Mouse (Mus musculus) G1E (cell line): ENCODE results near the gene Ascl1. TPM values are rescaled to one million over a fixed set of nuclear protein-coding genes. Genes with fewer than 3 reads are reported as not detected.

Source experiments
- ATAC-seq: 2 replicates; pipeline ENCODE4 v1.8.0; 2016; ENCODE audit warnings: mild to moderate bottlenecking; ENCODE audit not compliant: insufficient number of reproducible peaks, poor library complexity, low FRiP score, severe bottlenecking; ENCODE audit errors: extremely low read depth
- DNase-seq: peaks from one replicate; pipeline ENCODE4 v3.0.0; 2012; ENCODE audit warnings: low spot score
- H3K27me3 ChIP-seq: 2 replicates; pipeline ENCODE4 v1.6.1; 2012; ENCODE audit warnings: mild to moderate bottlenecking, low read length, inconsistent platforms; ENCODE audit not compliant: insufficient read depth
- H3K36me3 ChIP-seq: replicated peaks from 2 replicates; pipeline ENCODE3; 2012; ENCODE audit warnings: mild to moderate bottlenecking, inconsistent platforms
- H3K4me1 ChIP-seq: 2 replicates; pipeline ENCODE4 v1.6.1; 2012; ENCODE audit warnings: low read depth, low read length, inconsistent platforms, mixed read lengths; ENCODE audit not compliant: insufficient read depth
- H3K4me3 ChIP-seq: 2 replicates; pipeline ENCODE4 v1.5.1; 2012; ENCODE audit warnings: low read depth, mild to moderate bottlenecking, inconsistent platforms, low read length, moderate library complexity, mixed read lengths
- H3K9me3 ChIP-seq: replicated peaks from 2 replicates; pipeline ENCODE4 v1.6.1; 2012; ENCODE audit warnings: inconsistent platforms
- CTCF ChIP-seq: IDR thresholded peaks from 2 replicates; pipeline ENCODE4 v1.5.1; 2012; ENCODE audit warnings: low read depth, low read length, inconsistent platforms, mixed read lengths
- GATA1 ChIP-seq: IDR thresholded peaks from 2 replicates; pipeline ENCODE4 v1.6.1; 2012; ENCODE audit warnings: borderline replicate concordance, low read length, inconsistent platforms, mixed read lengths
- GATA2 ChIP-seq: IDR thresholded peaks from 2 replicates; pipeline ENCODE4 v1.6.1; 2012; ENCODE audit warnings: low read depth, low read length, inconsistent platforms, borderline replicate concordance
- POLR2AphosphoS5 ChIP-seq: IDR thresholded peaks from 2 replicates; pipeline ENCODE4 v1.6.1; 2012; ENCODE audit warnings: low read depth, low read length, inconsistent platforms; ENCODE audit not compliant: insufficient replicate concordance
- TAL1 ChIP-seq: conservative IDR thresholded peaks from 2 replicates; pipeline ENCODE4 v1.6.1; 2012; ENCODE audit warnings: low read depth, low read length, inconsistent platforms, mixed read lengths
- polyA plus RNA-seq: library from polyadenylated mRNA; stranded (reverse); fragments of >175 nt; gene quantifications from 2 replicates; pipeline ENCODE4 v1.2.3, GENCODE M21; 2012
- total RNA-seq, 2 experiments: library from RNA; stranded (forward) in 1 of 2; stranded (reverse) in 1 of 2; fragments of 200-1000 nt in 1 of 2; fragments of >200 nt in 1 of 2; fragmentation: Nextera tagmentation in 1 of 2; gene quantifications; 2 replicates each; pipeline ENCODE4 v1.2.3; 2014 to 2017

Gene Ascl1
- total and polyA plus RNA-seq, 3 experiments = not detected

DNA sequence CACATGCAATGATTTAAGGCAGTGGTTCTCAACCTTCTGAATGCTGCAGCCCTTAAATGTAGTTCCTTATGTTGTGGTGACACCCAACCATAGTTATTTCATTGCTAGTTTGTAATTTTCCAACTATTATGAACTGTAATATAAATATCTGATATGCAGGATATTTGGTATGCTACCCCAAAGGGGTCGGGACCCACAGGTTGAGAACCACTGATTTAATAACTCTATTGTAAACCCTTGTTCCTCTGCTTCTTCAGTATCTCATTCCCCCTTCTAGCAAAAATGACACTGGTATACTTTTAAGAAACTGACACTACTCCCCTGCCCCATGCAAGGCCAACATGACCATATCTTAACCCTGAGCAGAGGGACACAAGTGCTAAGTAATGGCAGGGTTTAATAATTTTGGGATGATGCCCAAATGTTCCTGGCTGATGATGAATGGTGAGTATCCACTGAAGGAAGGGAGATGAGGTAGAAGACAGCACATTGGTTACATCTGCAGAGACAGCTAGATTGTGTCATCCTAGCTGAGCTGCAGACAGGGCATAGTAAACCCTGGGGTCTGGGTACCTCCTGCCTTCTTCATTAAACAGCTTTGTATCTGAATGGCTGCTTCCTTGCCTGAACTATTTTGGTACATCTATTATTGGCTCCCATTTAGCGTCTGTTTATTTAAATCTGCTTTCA lies 47.2 kb downstream of the Ascl1 start:
- Histone ChIP-seq H3K36me3 (no peaks in the 10 kb centered on the region), H3K4me1 (no peaks in the 10 kb centered on the region), H3K4me3 (no peak overlapping the region), H3K9me3 (peaks cover 38% of the 10 kb centered on the region), H3K27me3 (no peaks in the 10 kb centered on the region)
- DNase-seq = no peak
- TF ChIP-seq TAL1 (no peak), GATA2 (no peak), GATA1 (no peak), POLR2AphosphoS5 (no peak), CTCF (no peak)
- no peak for ATAC-seq

Other genes starting within 250 kb of the Ascl1 start
- gene Pah, start 28.1 kb upstream of the Ascl1 start, total RNA-seq (2014; fragmentation: Nextera tagmentation) = not detected in 2 replicates
- not detected in 2 replicates for gene Pah, start 28.1 kb upstream of the Ascl1 start, total RNA-seq (2017)
- gene Pah, start 28.1 kb upstream of the Ascl1 start, polyA plus RNA-seq = not detected in 2 replicates